Mouse (Mus musculus) thymus, adult 2 months (tissue): ENCODE results near the gene Blnk. TPM values are rescaled to one million over a fixed set of nuclear protein-coding genes. Genes with fewer than 3 reads are reported as not detected.

ENCODE experiments used
- DNase-seq: peaks from one replicate; pipeline ENCODE4 v3.0.0; 2021
- H3K27ac ChIP-seq: fragments of 200-500 bp; 2 replicates; pipeline ENCODE4 v1.5.1; 2012; ENCODE audit warnings: low read length, control low read depth; ENCODE audit not compliant: control insufficient read depth, insufficient read depth
- H3K27me3 ChIP-seq: fragments of 200-500 bp; 2 replicates; pipeline ENCODE4 v1.6.1; 2012; ENCODE audit warnings: mild to moderate bottlenecking, low read length, moderate library complexity, mixed read lengths; ENCODE audit not compliant: control insufficient read depth, insufficient read depth
- H3K36me3 ChIP-seq: fragments of 200-500 bp; 2 replicates; pipeline ENCODE4 v1.6.1; 2012; ENCODE audit warnings: mild to moderate bottlenecking, low read length, moderate library complexity; ENCODE audit not compliant: control insufficient read depth, insufficient read depth
- H3K4me1 ChIP-seq: fragments of 200-500 bp; replicated peaks from 2 replicates; pipeline ENCODE4 v1.6.1; 2012; ENCODE audit warnings: low read length; ENCODE audit not compliant: control insufficient read depth, insufficient read depth
- H3K4me3 ChIP-seq: fragments of 200-500 bp; 2 replicates; pipeline ENCODE4 v1.5.1; 2012; ENCODE audit warnings: mild to moderate bottlenecking, low read length, control low read depth, moderate library complexity; ENCODE audit not compliant: control insufficient read depth, insufficient read depth
- CTCF ChIP-seq: fragments of 200-500 bp; IDR thresholded peaks from 2 replicates; pipeline ENCODE4 v1.5.1; 2012; ENCODE audit warnings: mild to moderate bottlenecking, control low read depth, low read length, moderate library complexity, borderline replicate concordance; ENCODE audit not compliant: control insufficient read depth, poor library complexity, insufficient read depth; ENCODE audit errors: extremely low read depth
- POLR2A ChIP-seq: fragments of 200-500 bp; IDR thresholded peaks from 2 replicates; pipeline ENCODE4 v1.6.1; 2012; ENCODE audit warnings: mild to moderate bottlenecking, low read length, control low read depth, moderate library complexity; ENCODE audit not compliant: control insufficient read depth, poor library complexity, insufficient read depth; ENCODE audit errors: extremely low read depth
- WGBS: fragments of 180-500 bp; shearing (Covaris S2); methylation state at CpG from one replicate; pipeline ENCODE4 v1.1.7; 2018; 5-methylcytosine and 5-hydroxymethylcytosine counted together
- polyA plus RNA-seq: library from polyadenylated mRNA; depleted of rRNA; stranded (reverse); fragments of >200 nt; gene quantifications from 2 replicates; pipeline ENCODE4 v1.2.3, GENCODE M21; 2012; rRNA removed

Gene Blnk
- polyA plus RNA-seq, 1 experiment = 8.5 TPM

GRCm38 (mm10) chr19:40931581-40932369 is 62.6 kb downstream of the Blnk start:
- no peak for DNase-seq
- H3K27me3 ChIP-seq = no peaks in the 10 kb centered on the region
- no peak overlapping the region for H3K4me3 ChIP-seq
- peaks cover 11% of the 10 kb centered on the region for H3K4me1 ChIP-seq
- no peaks in the 10 kb centered on the region for H3K36me3 ChIP-seq
- no peak overlapping the region for H3K27ac ChIP-seq
- 53% methylated on average over 9 of the region's 9 CpGs for WGBS
- TF ChIP-seq CTCF = no peak
- no peak for TF ChIP-seq POLR2A

- peaks cover 2% of the 10 kb centered on the region; the same call in 1 of the 2 replicates for H3K4me1 ChIP-seq
- no peaks in the 10 kb centered on the region for H3K27me3 ChIP-seq
- H3K36me3 ChIP-seq = no peaks in the 10 kb centered on the region; the same call in 1 of the 2 replicates
- H3K27ac ChIP-seq = no peak overlapping the region
- H3K4me3 ChIP-seq = peak overlapping the region; percentile 91
- whole genome bisulfite sequencing = 10% methylated on average over 6 of the region's 6 CpGs
- TF ChIP-seq POLR2A (no peak), CTCF (no peak)
- DNase-seq = no peak
Observed at GRCm38 (mm10) chr19:40895393-40895703, 99.0 kb downstream of the Blnk start.

GRCm38 (mm10) chr19:40894519-40895392 is 99.6 kb downstream of the Blnk start, which contains the start of gene Zfp518a:
Gene Zfp518a (plus strand): TSS chr19:40894705.
- WGBS = under 1% methylated on average over 89 of the region's 89 CpGs
- no peaks in the 10 kb centered on the region for H3K27me3 ChIP-seq

GRCm38 (mm10) chr19:40894071-40894506 is 100.2 kb downstream of the Blnk start:
- Histone ChIP-seq H3K4me3 (peak overlapping the region; percentile 91), H3K4me1 (peaks cover 2% of the 10 kb centered on the region; the same call in 1 of the 2 replicates), H3K27ac (peak overlapping the region; percentile 58), H3K27me3 (no peaks in the 10 kb centered on the region), H3K36me3 (no peaks in the 10 kb centered on the region; the same call in 1 of the 2 replicates)
- no peak for DNase-seq
- TF ChIP-seq CTCF (no peak), POLR2A (no peak)
- WGBS = 71% methylated on average over 21 of the region's 21 CpGs

More at GRCm38 (mm10) chr19:40894519-40895392, 99.6 kb downstream of the Blnk start, which contains the start of gene Zfp518a:
- H3K36me3 ChIP-seq = no peaks in the 10 kb centered on the region; the same call in 1 of the 2 replicates
- peaks cover 2% of the 10 kb centered on the region; the same call in 1 of the 2 replicates for H3K4me1 ChIP-seq
- DNase-seq = peak; percentile 83
- H3K27ac ChIP-seq = peak within 1 kb of the TSS; percentile 77
- peak within 1 kb of the TSS; percentile 91 for H3K4me3 ChIP-seq
- TF ChIP-seq CTCF (no peak), POLR2A (peak; percentile 49; the same call in 1 of the 2 replicates)

GRCm38 (mm10) chr19:40888887-40889286 is 105.4 kb downstream of the Blnk start:
- Histone ChIP-seq H3K36me3 (no peaks in the 10 kb centered on the region), H3K27me3 (no peaks in the 10 kb centered on the region), H3K4me1 (no peaks in the 10 kb centered on the region), H3K27ac (no peak overlapping the region), H3K4me3 (no peak overlapping the region)
- DNase-seq = no peak
- WGBS = 100% methylated on average over 1 of the region's 1 CpGs
- TF ChIP-seq POLR2A (no peak), CTCF (no peak)

GRCm38 (mm10) chr19:40881700-40882099 is 112.6 kb downstream of the Blnk start:
- H3K27me3 ChIP-seq = no peaks in the 10 kb centered on the region
- no peak overlapping the region for H3K27ac ChIP-seq
- H3K36me3 ChIP-seq = no peaks in the 10 kb centered on the region
- 97% methylated on average over 4 of the region's 4 CpGs for WGBS
- H3K4me1 ChIP-seq = no peaks in the 10 kb centered on the region
- no peak for DNase-seq
- TF ChIP-seq CTCF (no peak), POLR2A (no peak)
- no peak overlapping the region for H3K4me3 ChIP-seq

Other genes with a start within 250 kb of the Blnk start
- gene Cc2d2b, start 245.8 kb downstream of the Blnk start, polyA plus RNA-seq = not detected in 2 replicates
- gene Ccnj, start 163.3 kb downstream of the Blnk start, polyA plus RNA-seq = 17.6 and 18.8 TPM in 2 replicates
- gene Zfp518a, start 99.8 kb downstream of the Blnk start, polyA plus RNA-seq = 1.7 and 2.0 TPM in 2 replicates
- 401 and 406 TPM in 2 replicates for gene Dntt, start 34.7 kb upstream of the Blnk start, polyA plus RNA-seq
- 0.13 TPM in 1 of 2 replicates, not detected in the other for gene Opalin, start 82.6 kb upstream of the Blnk start, polyA plus RNA-seq
- gene Tll2, start 212.3 kb upstream of the Blnk start, polyA plus RNA-seq = 0.05 and 0.09 TPM in 2 replicates